Mouse (Mus musculus) forebrain, embryonic 16.5 days (tissue): Measurements from ENCODE around the gene Gfpt2. TPM values are rescaled to one million over a fixed set of nuclear protein-coding genes. Genes with fewer than 3 reads are reported as not detected.

ENCODE experiments used
- ATAC-seq: fragments of 200-750 bp; cut with Nextera tagmentation; 2 replicates; pipeline ENCODE4 v1.8.0; 2017; ENCODE audit warnings: mild to moderate bottlenecking, moderate library complexity
- H3K27ac ChIP-seq: fragments of 300-500 bp; sonication (generic); 2 replicates; pipeline ENCODE4 v1.5.1; 2014; ENCODE audit warnings: low read length, control low read depth
- H3K27me3 ChIP-seq: fragments of 300-500 bp; sonication (generic); replicated peaks from 2 replicates; pipeline ENCODE4 v1.6.1; 2014; ENCODE audit warnings: low read length; ENCODE audit not compliant: control insufficient read depth, insufficient read depth
- H3K36me3 ChIP-seq: fragments of 300-500 bp; sonication (generic); 2 replicates; pipeline ENCODE4 v1.6.1; 2014; ENCODE audit not compliant: control insufficient read depth, insufficient read depth
- H3K4me1 ChIP-seq: fragments of 300-500 bp; sonication (generic); replicated peaks from 2 replicates; pipeline ENCODE4 v1.6.1; 2014; ENCODE audit warnings: low read length; ENCODE audit not compliant: control insufficient read depth, insufficient read depth
- H3K4me2 ChIP-seq: fragments of 300-500 bp; sonication (generic); 2 replicates; pipeline ENCODE4 v1.6.1; 2014; ENCODE audit warnings: mild to moderate bottlenecking, low read length, control low read depth
- H3K4me3 ChIP-seq: fragments of 300-500 bp; sonication (generic); replicated peaks from 2 replicates; pipeline ENCODE4 v1.5.1; 2014; ENCODE audit warnings: mild to moderate bottlenecking, low read length, control low read depth
- H3K9ac ChIP-seq: fragments of 300-500 bp; sonication (generic); replicated peaks from 2 replicates; pipeline ENCODE4 v1.6.1; 2014; ENCODE audit warnings: low read depth, low read length, control low read depth
- H3K9me3 ChIP-seq: fragments of 300-500 bp; sonication (generic); 2 replicates; pipeline ENCODE4 v1.6.1; 2016; ENCODE audit warnings: low read length; ENCODE audit not compliant: control insufficient read depth
- WGBS: fragments of 180-500 bp; shearing (Covaris S2); extraction: QIAGEN DNeasy Blood & Tissue Kit; methylation state at CpG from one replicate; pipeline ENCODE4 v1.1.7; 2014; 5-methylcytosine and 5-hydroxymethylcytosine counted together
- polyA plus RNA-seq: library from polyadenylated mRNA; unstranded; fragments of >200 nt; fragmentation: Nextera tagmentation; extraction: Ambion mirVana; gene quantifications from 2 replicates; pipeline ENCODE4 v1.2.1, GENCODE M21; 2015

Gene Gfpt2
- polyA plus RNA-seq, 1 experiment from 2014 or later, result 13.3 TPM

DNA sequence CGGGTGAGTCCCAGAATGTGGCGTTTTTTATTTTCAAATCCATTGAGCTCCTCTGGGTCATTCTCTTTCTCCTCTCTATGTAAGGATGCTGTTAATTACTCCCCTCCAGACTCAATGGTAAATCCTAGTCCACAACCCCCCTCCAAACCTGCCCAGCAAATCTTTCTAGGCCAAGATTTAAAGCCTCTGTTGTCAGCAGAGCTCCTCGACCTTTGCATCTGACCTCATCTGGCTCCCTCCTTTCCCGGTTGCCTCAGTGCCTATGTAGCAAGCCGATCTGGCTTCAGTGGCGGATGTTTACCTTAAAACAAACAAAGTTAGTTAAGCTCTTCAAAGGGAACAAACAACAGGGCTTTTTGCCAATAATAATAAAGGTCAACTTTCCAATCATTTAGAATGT, 33.3 kb downstream of the Gfpt2 start:
- ATAC-seq, result no peak

DNA sequence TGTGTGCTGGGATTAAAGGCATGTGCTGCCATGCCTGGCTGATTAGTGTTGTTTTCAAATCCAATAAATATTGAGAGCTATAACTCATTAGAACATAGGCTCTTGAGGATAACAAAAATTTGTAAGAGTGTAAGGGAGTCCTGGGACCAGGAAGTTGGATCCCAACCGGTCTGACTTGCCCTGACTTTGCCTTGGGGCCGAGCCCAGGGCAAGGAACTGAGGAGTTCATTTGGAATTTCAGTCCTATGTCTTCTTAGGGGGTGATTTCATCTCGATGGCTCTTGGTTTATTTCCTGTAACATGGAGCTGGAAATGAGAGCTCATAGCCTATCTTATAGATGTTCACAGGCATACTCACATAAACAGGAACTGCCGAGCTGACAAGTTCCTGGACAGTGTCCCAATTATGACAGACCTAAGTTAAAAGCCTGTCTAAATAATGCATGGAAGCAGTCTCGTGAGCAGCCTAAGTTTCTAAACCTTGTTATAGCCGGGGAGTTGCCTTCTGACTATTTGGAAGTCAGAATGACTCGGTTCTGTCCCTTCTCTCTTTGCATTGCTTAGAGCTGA, 35.3 kb downstream of the Gfpt2 start:
- ATAC-seq, result no peak
- peaks cover 16% of the 10 kb centered on the region for H3K36me3 ChIP-seq
- H3K9ac ChIP-seq, result no peak overlapping the region
- H3K9me3 ChIP-seq, result no peaks in the 10 kb centered on the region
- H3K27me3 ChIP-seq, result no peaks in the 10 kb centered on the region
- WGBS, result 83% methylated on average over 7 of the region's 7 CpGs
- H3K4me3 ChIP-seq, result no peak overlapping the region
- H3K4me1 ChIP-seq, result no peaks in the 10 kb centered on the region
- no peak overlapping the region for H3K27ac ChIP-seq
- no peak overlapping the region for H3K4me2 ChIP-seq

More for the DNA sequence above, 33.3 kb downstream of the Gfpt2 start:
- Histone ChIP-seq H3K27me3 (no peaks in the 10 kb centered on the region), H3K9ac (no peak overlapping the region), H3K4me1 (no peaks in the 10 kb centered on the region), H3K36me3 (peaks cover 11% of the 10 kb centered on the region), H3K4me3 (no peak overlapping the region), H3K4me2 (no peak overlapping the region), H3K27ac (no peak overlapping the region), H3K9me3 (no peaks in the 10 kb centered on the region)
- 45% methylated on average over 6 of the region's 6 CpGs for WGBS

- Histone ChIP-seq H3K4me2 (no peak overlapping the region), H3K4me1 (no peaks in the 10 kb centered on the region), H3K9ac (no peak overlapping the region), H3K27ac (no peak overlapping the region), H3K4me3 (no peak overlapping the region), H3K27me3 (no peaks in the 10 kb centered on the region), H3K36me3 (peaks cover 21% of the 10 kb centered on the region), H3K9me3 (no peaks in the 10 kb centered on the region)
- ATAC-seq, result no peak
- 86% methylated on average over 12 of the region's 12 CpGs for WGBS
These were observed 38.0 kb downstream of the Gfpt2 start for GRCm38 (mm10) chr11:49831980-49832379.

DNA sequence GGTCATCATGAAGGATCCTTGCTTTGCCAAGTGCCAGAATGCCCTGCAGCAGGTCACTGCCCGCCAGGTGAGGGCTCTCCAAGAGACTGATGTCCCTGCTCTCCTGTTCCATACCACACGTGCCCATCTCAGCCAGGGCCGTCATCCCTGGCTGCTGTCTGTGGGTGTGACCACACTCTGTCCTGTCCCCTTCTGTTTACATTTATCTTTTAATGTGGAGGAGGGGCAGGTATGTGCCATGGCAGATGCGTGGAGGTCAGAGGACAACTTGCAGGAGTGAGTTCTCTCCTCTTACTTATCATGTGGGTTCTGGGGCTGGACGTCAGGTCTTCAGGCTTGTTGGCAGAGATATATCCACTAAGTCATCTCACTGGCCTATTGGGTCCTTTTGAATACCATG, 39.0 kb downstream of the Gfpt2 start:
- H3K9me3 ChIP-seq, result no peaks in the 10 kb centered on the region
- no peaks in the 10 kb centered on the region for H3K27me3 ChIP-seq
- H3K9ac ChIP-seq, result no peak overlapping the region
- H3K36me3 ChIP-seq, result peaks cover 21% of the 10 kb centered on the region
- no peak overlapping the region for H3K4me3 ChIP-seq
- no peak overlapping the region for H3K4me2 ChIP-seq
- H3K4me1 ChIP-seq, result no peaks in the 10 kb centered on the region
- no peak for ATAC-seq
- WGBS, result 93% methylated on average over 5 of the region's 5 CpGs
- no peak overlapping the region for H3K27ac ChIP-seq

- Histone ChIP-seq H3K9ac (no peak overlapping the region), H3K27ac (no peak overlapping the region), H3K4me1 (no peaks in the 10 kb centered on the region), H3K36me3 (peaks cover 21% of the 10 kb centered on the region), H3K4me2 (no peak overlapping the region), H3K9me3 (no peaks in the 10 kb centered on the region), H3K27me3 (no peaks in the 10 kb centered on the region), H3K4me3 (no peak overlapping the region)
- WGBS, result 83% methylated on average over 6 of the region's 6 CpGs
- no peak for ATAC-seq
These were observed 40.3 kb downstream of the Gfpt2 start for GRCm38 (mm10) chr11:49834248-49834647.

DNA sequence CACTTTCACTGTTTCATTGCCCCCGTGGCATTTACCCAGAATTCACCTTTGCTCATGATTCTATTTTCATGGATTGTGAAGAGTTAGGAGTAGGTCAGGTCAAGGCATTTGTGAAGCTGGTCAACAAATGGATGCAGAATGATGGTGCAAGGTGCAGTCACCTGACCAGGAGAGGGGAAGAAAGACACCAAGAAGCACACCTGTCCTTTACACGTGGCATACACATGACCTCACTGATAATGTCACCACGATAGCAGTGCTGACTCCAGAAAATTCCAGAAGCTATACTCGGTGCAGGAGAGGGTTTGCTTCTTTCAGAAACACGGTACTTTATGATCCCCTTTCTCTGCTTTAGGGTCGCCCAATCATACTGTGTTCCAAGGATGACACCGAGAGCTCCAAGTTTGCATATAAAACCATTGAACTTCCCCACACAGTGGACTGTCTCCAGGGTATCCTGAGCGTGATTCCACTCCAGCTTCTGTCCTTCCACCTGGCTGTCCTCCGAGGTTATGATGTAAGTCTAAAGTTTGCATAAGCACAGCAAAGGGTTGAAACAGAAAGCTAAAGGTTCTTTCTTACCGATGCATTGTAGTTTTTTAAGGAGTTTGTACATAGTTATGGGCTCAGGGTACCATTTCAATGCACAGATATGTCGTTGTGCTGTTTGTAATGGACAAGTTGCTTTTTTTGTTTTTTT, 41.4 kb downstream of the Gfpt2 start:
- 93% methylated on average over 11 of the region's 11 CpGs for WGBS
- H3K9me3 ChIP-seq, result no peaks in the 10 kb centered on the region
- ATAC-seq, result no peak

GRCm38 (mm10) chr11:49837717-49838407, 43.9 kb downstream of the Gfpt2 start:
- ATAC-seq, result no peak
- peaks cover 19% of the 10 kb centered on the region for H3K36me3 ChIP-seq
- no peak overlapping the region for H3K27ac ChIP-seq
- H3K4me2 ChIP-seq, result no peak overlapping the region
- no peaks in the 10 kb centered on the region for H3K9me3 ChIP-seq
- no peaks in the 10 kb centered on the region for H3K27me3 ChIP-seq
- no peak overlapping the region for H3K9ac ChIP-seq
- H3K4me1 ChIP-seq, result no peaks in the 10 kb centered on the region
- 34% methylated on average over 13 of the region's 13 CpGs for WGBS
- no peak overlapping the region for H3K4me3 ChIP-seq

More for the DNA sequence above, 41.4 kb downstream of the Gfpt2 start:
- Histone ChIP-seq H3K9ac (no peak overlapping the region), H3K27me3 (no peaks in the 10 kb centered on the region), H3K4me2 (no peak overlapping the region), H3K36me3 (peaks cover 21% of the 10 kb centered on the region), H3K4me1 (no peaks in the 10 kb centered on the region), H3K27ac (no peak overlapping the region), H3K4me3 (no peak overlapping the region)

DNA sequence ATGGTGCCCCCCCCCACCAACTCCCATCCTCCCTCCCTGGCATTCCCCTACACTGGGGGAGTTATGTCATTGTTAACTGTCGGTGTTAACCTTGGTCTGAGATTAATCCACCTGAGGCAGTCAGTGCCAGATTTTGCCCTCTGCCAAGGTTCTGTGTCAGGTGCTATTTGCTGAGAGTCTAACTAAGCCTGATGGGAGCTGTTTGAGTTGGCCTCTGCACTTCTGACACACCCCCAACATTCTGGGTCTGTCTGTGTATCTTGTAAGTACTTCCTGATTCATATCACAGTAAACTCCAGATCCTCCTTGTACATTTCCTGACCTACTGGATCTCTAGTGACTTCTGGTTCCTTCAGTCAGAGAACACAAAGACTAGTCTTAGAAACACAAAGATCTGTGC, 46.7 kb downstream of the Gfpt2 start:
- Histone ChIP-seq H3K27ac (no peak overlapping the region), H3K27me3 (no peaks in the 10 kb centered on the region), H3K9me3 (no peaks in the 10 kb centered on the region), H3K4me3 (no peak overlapping the region), H3K4me1 (peaks cover 2% of the 10 kb centered on the region), H3K4me2 (no peak overlapping the region), H3K36me3 (peaks cover under 1% of the 10 kb centered on the region; the same call in 1 of the 2 replicates), H3K9ac (no peak overlapping the region)
- ATAC-seq, result no peak
- 67% methylated on average over 1 of the region's 1 CpGs for WGBS

DNA sequence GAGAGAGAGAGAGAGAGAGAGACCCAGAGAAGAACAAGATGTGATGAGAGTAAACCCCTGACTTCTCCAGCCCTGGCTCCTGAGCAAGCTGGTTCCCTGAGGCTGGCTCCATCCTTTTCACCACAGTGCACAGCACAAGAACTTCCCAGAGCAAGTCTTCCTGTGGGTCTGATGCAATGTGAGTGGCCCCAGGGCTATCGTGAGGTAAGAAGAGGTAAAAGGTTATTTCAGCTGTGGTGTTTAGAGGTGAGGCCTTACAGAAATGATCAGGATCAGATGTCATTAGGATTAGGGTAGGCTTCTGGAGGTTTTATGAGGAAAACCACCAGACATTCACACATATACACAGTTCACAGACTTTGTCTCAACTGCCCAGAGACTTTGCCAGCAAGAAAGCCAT, 47.9 kb downstream of the Gfpt2 start:
- no peak overlapping the region for H3K4me3 ChIP-seq
- no peak overlapping the region for H3K9ac ChIP-seq
- H3K9me3 ChIP-seq, result no peaks in the 10 kb centered on the region
- no peak overlapping the region for H3K27ac ChIP-seq
- ATAC-seq, result no peak
- no peak overlapping the region for H3K4me2 ChIP-seq
- no peaks in the 10 kb centered on the region for H3K36me3 ChIP-seq
- H3K27me3 ChIP-seq, result no peaks in the 10 kb centered on the region
- WGBS, result 85% methylated on average over 1 of the region's 1 CpGs
- peaks cover 9% of the 10 kb centered on the region for H3K4me1 ChIP-seq
